Mouse (Mus musculus) G1E (cell line): ENCODE data around the gene Il34. TPM values are rescaled to one million over a fixed set of nuclear protein-coding genes. Genes with fewer than 3 reads are reported as not detected.
A peak's percentile ranks its signal among the peaks of the same experiment; 100 is the strongest.

Experiments
- ATAC-seq: 2 replicates; pipeline ENCODE4 v1.8.0; 2016; ENCODE audit warnings: mild to moderate bottlenecking; ENCODE audit not compliant: insufficient number of reproducible peaks, poor library complexity, low FRiP score, severe bottlenecking; ENCODE audit errors: extremely low read depth
- DNase-seq: peaks from one replicate; pipeline ENCODE4 v3.0.0; 2012; ENCODE audit warnings: low spot score
- H3K27me3 ChIP-seq: 2 replicates; pipeline ENCODE4 v1.6.1; 2012; ENCODE audit warnings: mild to moderate bottlenecking, low read length, inconsistent platforms; ENCODE audit not compliant: insufficient read depth
- H3K36me3 ChIP-seq: replicated peaks from 2 replicates; pipeline ENCODE3; 2012; ENCODE audit warnings: mild to moderate bottlenecking, inconsistent platforms
- H3K4me1 ChIP-seq: 2 replicates; pipeline ENCODE4 v1.6.1; 2012; ENCODE audit warnings: low read depth, low read length, inconsistent platforms, mixed read lengths; ENCODE audit not compliant: insufficient read depth
- H3K4me3 ChIP-seq: 2 replicates; pipeline ENCODE4 v1.5.1; 2012; ENCODE audit warnings: low read depth, mild to moderate bottlenecking, inconsistent platforms, low read length, moderate library complexity, mixed read lengths
- H3K9me3 ChIP-seq: replicated peaks from 2 replicates; pipeline ENCODE4 v1.6.1; 2012; ENCODE audit warnings: inconsistent platforms
- CTCF ChIP-seq: IDR thresholded peaks from 2 replicates; pipeline ENCODE4 v1.5.1; 2012; ENCODE audit warnings: low read depth, low read length, inconsistent platforms, mixed read lengths
- GATA1 ChIP-seq: IDR thresholded peaks from 2 replicates; pipeline ENCODE4 v1.6.1; 2012; ENCODE audit warnings: borderline replicate concordance, low read length, inconsistent platforms, mixed read lengths
- GATA2 ChIP-seq: IDR thresholded peaks from 2 replicates; pipeline ENCODE4 v1.6.1; 2012; ENCODE audit warnings: low read depth, low read length, inconsistent platforms, borderline replicate concordance
- POLR2AphosphoS5 ChIP-seq: IDR thresholded peaks from 2 replicates; pipeline ENCODE4 v1.6.1; 2012; ENCODE audit warnings: low read depth, low read length, inconsistent platforms; ENCODE audit not compliant: insufficient replicate concordance
- TAL1 ChIP-seq: conservative IDR thresholded peaks from 2 replicates; pipeline ENCODE4 v1.6.1; 2012; ENCODE audit warnings: low read depth, low read length, inconsistent platforms, mixed read lengths
- polyA plus RNA-seq: library from polyadenylated mRNA; stranded (reverse); fragments of >175 nt; gene quantifications from 2 replicates; pipeline ENCODE4 v1.2.3, GENCODE M21; 2012
- total RNA-seq, 2 experiments: library from RNA; stranded (forward) in 1 of 2; stranded (reverse) in 1 of 2; fragments of 200-1000 nt in 1 of 2; fragments of >200 nt in 1 of 2; fragmentation: Nextera tagmentation in 1 of 2; gene quantifications; 2 replicates each; pipeline ENCODE4 v1.2.3; 2014 to 2017

The Il34 gene
- total and polyA plus RNA-seq, 3 experiments = not detected

DNA sequence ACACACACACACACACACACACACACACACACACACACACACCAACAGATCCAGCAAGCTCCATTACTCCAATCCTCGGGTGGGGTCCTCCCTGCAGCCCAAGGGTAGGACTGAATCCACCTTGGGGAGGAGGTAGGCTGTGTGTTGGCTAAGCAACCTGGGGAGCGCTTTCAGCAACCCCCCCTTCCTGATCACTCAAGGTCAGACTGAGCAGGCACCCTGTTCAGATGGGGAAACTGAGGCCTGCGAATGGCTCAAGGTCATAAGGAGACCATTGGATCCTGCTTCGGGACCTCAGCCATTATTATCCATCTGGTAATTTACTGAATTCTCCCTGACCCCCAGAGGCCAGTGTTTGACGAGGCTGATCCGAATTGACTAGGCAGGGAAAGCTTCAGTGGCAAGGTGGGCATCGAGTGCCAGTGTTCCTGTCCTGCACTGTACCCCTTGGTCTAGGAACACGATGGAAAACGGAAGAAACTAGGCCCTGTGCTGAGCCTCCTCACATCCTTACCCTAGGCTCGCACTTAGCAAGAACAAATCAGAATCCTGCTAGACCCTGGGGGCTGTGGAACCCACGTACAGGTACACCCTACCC lies 83.2 kb downstream of the Il34 start:
- no peak overlapping the region for H3K4me3 ChIP-seq

GRCm38 (mm10) chr8:110721606-110722413 lies 83.9 kb downstream of the Il34 start:
- Histone ChIP-seq H3K4me3 (peak overlapping the region; percentile 66), H3K9me3 (no peaks in the 10 kb centered on the region), H3K4me1 (peaks cover 15% of the 10 kb centered on the region), H3K36me3 (peaks cover 41% of the 10 kb centered on the region), H3K27me3 (peaks cover 47% of the 10 kb centered on the region)
- ATAC-seq = no peak
- TF ChIP-seq CTCF = no peak
- TF ChIP-seq GATA2 = no peak
- no peak for TF ChIP-seq GATA1
- no peak for TF ChIP-seq TAL1
- no peak for TF ChIP-seq POLR2AphosphoS5
- peak; percentile 49 for DNase-seq

More for the DNA sequence above, 83.2 kb downstream of the Il34 start:
- Histone ChIP-seq H3K9me3 (no peaks in the 10 kb centered on the region), H3K36me3 (peaks cover 35% of the 10 kb centered on the region), H3K27me3 (peaks cover 47% of the 10 kb centered on the region), H3K4me1 (peaks cover 21% of the 10 kb centered on the region)
- TF ChIP-seq GATA1 = no peak
- no peak for TF ChIP-seq CTCF
- no peak for TF ChIP-seq POLR2AphosphoS5
- TF ChIP-seq TAL1 = no peak
- TF ChIP-seq GATA2 = no peak
- DNase-seq = no peak
- ATAC-seq = no peak

- peaks cover 15% of the 10 kb centered on the region for H3K4me1 ChIP-seq
- no peaks in the 10 kb centered on the region for H3K9me3 ChIP-seq
- ATAC-seq (no peak), DNase-seq (peak; percentile 54)
- no peak for TF ChIP-seq POLR2AphosphoS5
- TF ChIP-seq GATA2 = no peak
- TF ChIP-seq CTCF = no peak
- TF ChIP-seq GATA1 = no peak
- TF ChIP-seq TAL1 = no peak
- H3K36me3 ChIP-seq = peaks cover 49% of the 10 kb centered on the region
- H3K27me3 ChIP-seq = peaks cover 44% of the 10 kb centered on the region
- H3K4me3 ChIP-seq = peak within 1 kb of the TSS; percentile 66
Observed at GRCm38 (mm10) chr8:110720685-110721598, 84.8 kb downstream of the Il34 start, which contains the start of gene Mtss1l. Mtss1l (plus strand) TSS chr8:110721476.

- Histone ChIP-seq H3K4me3 (no peak overlapping the region), H3K27me3 (peaks cover 36% of the 10 kb centered on the region), H3K4me1 (peaks cover 15% of the 10 kb centered on the region), H3K9me3 (no peaks in the 10 kb centered on the region), H3K36me3 (peaks cover 58% of the 10 kb centered on the region)
- ATAC-seq (no peak), DNase-seq (no peak)
- TF ChIP-seq GATA2 (no peak), POLR2AphosphoS5 (no peak), CTCF (no peak), TAL1 (no peak), GATA1 (no peak)
Observed at GRCm38 (mm10) chr8:110719898-110720653, 85.6 kb downstream of the Il34 start.

- H3K27me3 ChIP-seq = peaks cover 31% of the 10 kb centered on the region
- H3K4me3 ChIP-seq = no peak overlapping the region
- TF ChIP-seq POLR2AphosphoS5 (no peak), TAL1 (no peak), GATA2 (no peak), CTCF (no peak), GATA1 (no peak)
- peaks cover 68% of the 10 kb centered on the region for H3K36me3 ChIP-seq
- peaks cover 15% of the 10 kb centered on the region for H3K4me1 ChIP-seq
- no peaks in the 10 kb centered on the region for H3K9me3 ChIP-seq
- DNase-seq (no peak), ATAC-seq (no peak)
Observed at GRCm38 (mm10) chr8:110718969-110719670, 86.6 kb downstream of the Il34 start.
